Mouse (Mus musculus): Measurements from ENCODE around the gene Prdm2.

GRCm38 (mm10) chr4:143219316-143219751 is 6.5 kb upstream of the Prdm2 start:
- TF ChIP-seq POLR2A (IDR thresholded peaks at IDR 0.05; ENCODE audit: low read depth, low read length) (no peak), CTCF (IDR thresholded peaks at IDR 0.05; ENCODE audit: extremely low read depth, insufficient read depth, insufficient read length, insufficient replicate concordance) (no peak)

All from spleen, adult 2 months (tissue).